Mouse (Mus musculus) liver, embryonic 13.5 days (tissue): ENCODE data around the gene Wwtr1. TPM values are rescaled to one million over a fixed set of nuclear protein-coding genes. Genes with fewer than 3 reads are reported as not detected.
A peak's percentile ranks its signal among the peaks of the same experiment; 100 is the strongest.

Experiments
- ATAC-seq: fragments of 200-750 bp; cut with Nextera tagmentation; 2 replicates; pipeline ENCODE4 v1.8.0; 2017; ENCODE audit warnings: low read depth, mild to moderate bottlenecking, moderate number of reproducible peaks, moderate library complexity
- DNase-seq: peaks from one replicate; pipeline ENCODE4 v3.0.0; 2022
- H3K27ac ChIP-seq: fragments of 300-500 bp; sonication (generic); 2 replicates; pipeline ENCODE4 v1.5.1; 2015; ENCODE audit warnings: moderate library complexity, mild to moderate bottlenecking, inconsistent platforms
- H3K27me3 ChIP-seq: fragments of 300-500 bp; sonication (generic); 2 replicates; pipeline ENCODE4 v1.6.1; 2015; ENCODE audit warnings: mild to moderate bottlenecking, inconsistent platforms
- H3K36me3 ChIP-seq: fragments of 300-500 bp; sonication (generic); 2 replicates; pipeline ENCODE4 v1.6.1; 2015; ENCODE audit warnings: mild to moderate bottlenecking, inconsistent platforms
- H3K4me1 ChIP-seq: fragments of 300-500 bp; sonication (generic); replicated peaks from 2 replicates; pipeline ENCODE4 v1.6.1; 2015; ENCODE audit warnings: inconsistent platforms
- H3K4me2 ChIP-seq: fragments of 300-500 bp; sonication (generic); 2 replicates; pipeline ENCODE4 v1.6.1; 2015; ENCODE audit warnings: inconsistent platforms, mild to moderate bottlenecking, moderate library complexity
- H3K4me3 ChIP-seq: fragments of 300-500 bp; sonication (generic); replicated peaks from 2 replicates; pipeline ENCODE4 v1.5.1; 2015; ENCODE audit warnings: mild to moderate bottlenecking, inconsistent platforms
- H3K9ac ChIP-seq: fragments of 300-500 bp; sonication (generic); 2 replicates; pipeline ENCODE4 v1.6.1; 2015; ENCODE audit warnings: mild to moderate bottlenecking, inconsistent platforms
- H3K9me3 ChIP-seq: fragments of 300-500 bp; sonication (generic); replicated peaks from 2 replicates; pipeline ENCODE4 v1.6.1; 2016; ENCODE audit warnings: inconsistent platforms
- WGBS: fragments of 180-500 bp; shearing (Covaris S2); methylation state at CpG from one replicate; pipeline ENCODE4 v1.1.7; 2015; ENCODE audit not compliant: insufficient replicate concordance; 5-methylcytosine and 5-hydroxymethylcytosine counted together
- polyA plus RNA-seq: library from polyadenylated mRNA; unstranded; fragments of >200 nt; fragmentation: Nextera tagmentation; extraction: Ambion mirVana; gene quantifications from 2 replicates; pipeline ENCODE4 v1.2.1, GENCODE M21; 2015

The Wwtr1 gene
- polyA plus RNA-seq, 1 experiment from 2014 or later: 1.5 TPM

DNA sequence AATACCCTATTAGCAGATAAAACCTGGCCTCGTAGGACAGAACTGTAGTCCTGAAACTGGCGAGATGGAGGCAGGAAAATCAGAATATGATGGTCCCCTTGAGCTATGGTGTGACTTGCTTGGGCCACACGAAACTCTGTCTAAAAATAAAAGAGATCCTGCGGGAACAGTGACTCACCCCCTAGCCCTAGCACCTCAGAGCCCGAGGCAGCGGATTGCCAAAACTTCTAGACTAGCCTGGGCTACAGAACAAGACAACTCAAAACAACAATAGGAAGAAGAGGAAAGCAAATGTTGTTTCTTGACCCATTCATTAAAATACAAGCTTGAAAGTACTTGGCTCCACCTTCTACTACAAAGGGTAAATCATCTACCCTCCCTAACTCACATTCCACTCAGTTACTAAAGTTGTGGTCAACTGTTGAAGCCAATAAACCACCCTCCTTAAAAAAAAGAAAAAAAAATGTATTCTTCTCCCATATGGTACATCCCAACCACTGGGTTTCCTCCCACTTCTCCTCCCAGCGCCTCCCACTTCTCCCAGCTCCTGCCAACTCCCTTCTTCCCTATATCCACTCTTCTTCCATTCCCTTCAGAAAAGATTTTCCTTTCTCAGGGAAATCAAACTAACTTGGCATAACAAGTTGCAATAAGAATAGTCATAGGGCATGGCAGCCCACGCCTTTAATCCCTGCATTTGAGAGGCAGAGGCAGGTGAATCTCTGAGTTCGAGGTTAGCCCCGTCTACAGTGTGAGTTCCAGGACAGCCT lies 4.9 kb upstream of the Wwtr1 start:
- DNase-seq (no peak), ATAC-seq (no peak)
- Histone ChIP-seq H3K36me3 (no peaks in the 10 kb centered on the region), H3K9me3 (no peaks in the 10 kb centered on the region), H3K4me1 (no peaks in the 10 kb centered on the region), H3K9ac (no peak overlapping the region), H3K27me3 (peaks cover 19% of the 10 kb centered on the region), H3K4me2 (no peak overlapping the region), H3K27ac (no peak overlapping the region), H3K4me3 (no peak overlapping the region)
- WGBS: 65% methylated on average over 10 of the region's 10 CpGs

DNA sequence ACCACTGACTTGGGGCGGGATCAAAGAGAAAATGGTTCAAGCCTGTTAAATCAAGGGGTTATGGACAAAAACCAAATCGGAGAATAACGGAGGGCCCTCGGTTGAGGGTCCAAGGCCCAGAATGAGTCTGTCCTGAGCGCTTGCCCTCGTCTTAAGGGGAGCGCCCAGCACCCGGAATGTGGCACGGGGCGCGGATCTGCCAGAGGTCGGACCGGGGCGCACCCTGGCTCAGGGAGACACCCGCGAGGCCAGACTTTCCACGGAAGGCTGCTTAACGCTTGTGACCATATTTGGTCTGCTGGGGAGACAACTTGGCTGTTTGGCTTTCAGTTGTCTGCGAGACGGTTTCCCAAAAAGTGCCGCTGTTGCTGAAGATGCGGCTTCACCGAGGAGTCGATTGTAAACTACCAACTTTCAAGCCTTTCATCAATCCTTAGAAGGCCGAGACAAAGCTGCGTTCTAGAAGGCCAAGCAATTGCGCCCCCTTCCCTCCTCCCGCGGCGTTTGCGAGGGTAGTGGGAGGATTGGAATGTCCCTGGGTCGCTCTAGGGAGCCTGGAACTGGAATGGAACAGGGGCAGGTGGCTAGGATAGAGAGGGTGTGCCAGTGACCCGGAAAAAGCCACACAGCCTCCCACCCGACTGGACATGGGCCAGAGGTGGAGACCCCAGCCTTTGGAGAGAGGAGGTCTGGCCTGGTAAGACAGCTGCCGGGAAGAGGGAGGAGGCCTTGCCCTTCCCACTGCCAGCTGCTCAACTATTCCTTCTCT lies 530 bp upstream of the Wwtr1 start:
- Histone ChIP-seq H3K27me3 (peaks cover 39% of the 10 kb centered on the region), H3K36me3 (no peaks in the 10 kb centered on the region), H3K9me3 (no peaks in the 10 kb centered on the region), H3K9ac (peak overlapping the region; percentile 37; the same call in 1 of the 2 replicates), H3K4me1 (no peaks in the 10 kb centered on the region), H3K27ac (peak overlapping the region; percentile 36; the same call in 1 of the 2 replicates), H3K4me3 (peak overlapping the region; percentile 63), H3K4me2 (peak overlapping the region; percentile 70)
- under 1% methylated on average over 35 of the region's 35 CpGs for WGBS
- ATAC-seq (peak; percentile 44), DNase-seq (no peak)

GRCm38 (mm10) chr3:57574885-57575659 lies 638 bp downstream of the Wwtr1 start:
- DNase-seq: peak; percentile 3
- peak overlapping the region; percentile 63 for H3K4me3 ChIP-seq
- H3K4me2 ChIP-seq: peak overlapping the region; percentile 70
- ATAC-seq: peak; percentile 56
- WGBS: 2% methylated on average over 59 of the region's 59 CpGs
- no peaks in the 10 kb centered on the region for H3K36me3 ChIP-seq
- H3K9ac ChIP-seq: peak overlapping the region; percentile 59
- peak overlapping the region; percentile 18 for H3K27ac ChIP-seq
- no peaks in the 10 kb centered on the region for H3K4me1 ChIP-seq
- H3K9me3 ChIP-seq: no peaks in the 10 kb centered on the region
- H3K27me3 ChIP-seq: peaks cover 39% of the 10 kb centered on the region

DNA sequence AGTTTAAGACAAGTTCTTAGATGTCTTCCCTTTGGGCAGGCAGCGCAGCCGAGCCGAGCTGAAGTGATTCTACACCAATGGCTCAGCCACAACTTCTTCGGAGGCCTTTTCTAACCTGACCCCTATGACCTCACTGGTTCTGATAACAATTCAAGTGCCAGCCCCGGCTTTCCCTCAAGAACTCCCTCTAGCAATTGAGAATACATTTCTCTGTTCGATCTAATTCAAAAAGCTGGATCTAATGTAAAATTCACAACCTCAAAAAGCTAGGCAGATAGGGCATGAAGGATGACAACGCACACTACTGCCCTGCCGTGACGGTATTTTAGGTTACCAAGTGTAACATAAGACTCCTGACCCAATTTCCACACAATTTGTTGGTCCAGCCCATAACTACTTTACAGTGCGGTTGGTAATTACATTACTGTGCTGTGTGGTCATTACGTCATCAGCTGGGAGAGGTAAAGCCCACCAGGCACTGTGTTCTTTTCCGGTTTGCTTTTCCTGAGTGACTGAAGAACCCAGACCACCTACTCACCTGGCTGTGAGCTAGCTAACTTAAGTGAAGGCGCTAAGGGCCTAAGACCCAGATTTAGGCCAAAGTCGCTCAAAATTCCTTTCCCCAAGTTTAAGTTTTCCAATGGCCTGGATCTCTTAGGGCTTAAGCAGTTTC lies 1.7 kb downstream of the Wwtr1 start:
- H3K27ac ChIP-seq: no peak overlapping the region
- peaks cover 39% of the 10 kb centered on the region for H3K27me3 ChIP-seq
- H3K9ac ChIP-seq: no peak overlapping the region; the same call in 1 of the 2 replicates
- WGBS: 50% methylated on average over 14 of the region's 14 CpGs
- no peaks in the 10 kb centered on the region for H3K36me3 ChIP-seq
- DNase-seq (no peak), ATAC-seq (no peak)
- H3K4me1 ChIP-seq: no peaks in the 10 kb centered on the region
- H3K9me3 ChIP-seq: no peaks in the 10 kb centered on the region
- peak overlapping the region; percentile 63 for H3K4me3 ChIP-seq
- H3K4me2 ChIP-seq: peak overlapping the region; percentile 70

GRCm38 (mm10) chr3:57572331-57572975 lies 3.3 kb downstream of the Wwtr1 start:
- H3K27ac ChIP-seq: no peak overlapping the region
- H3K9me3 ChIP-seq: no peaks in the 10 kb centered on the region
- H3K36me3 ChIP-seq: no peaks in the 10 kb centered on the region
- H3K4me2 ChIP-seq: no peak overlapping the region
- ATAC-seq (no peak), DNase-seq (no peak)
- peaks cover 37% of the 10 kb centered on the region for H3K27me3 ChIP-seq
- no peaks in the 10 kb centered on the region for H3K4me1 ChIP-seq
- H3K9ac ChIP-seq: no peak overlapping the region
- WGBS: 70% methylated on average over 6 of the region's 6 CpGs
- H3K4me3 ChIP-seq: no peak overlapping the region

DNA sequence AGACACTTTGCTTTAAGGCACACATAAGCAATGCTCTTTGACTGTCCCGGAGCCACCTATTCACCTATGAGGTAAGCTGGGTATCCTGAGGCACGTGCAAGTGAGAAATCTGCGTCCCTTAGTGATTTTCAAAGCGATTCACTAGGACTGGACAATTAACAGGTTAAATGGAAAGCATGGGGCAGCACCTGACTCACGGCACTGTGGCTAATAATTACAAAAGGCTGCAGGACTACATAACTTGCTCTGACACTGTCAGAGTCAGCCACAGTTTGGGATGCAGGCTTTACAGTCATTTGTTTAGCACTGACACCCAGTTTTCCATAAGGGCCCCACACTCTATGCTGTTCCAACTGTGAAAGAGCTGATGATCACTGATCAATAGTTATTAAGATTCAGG lies 9.1 kb downstream of the Wwtr1 start:
- H3K4me3 ChIP-seq: no peak overlapping the region
- H3K27ac ChIP-seq: no peak overlapping the region
- no peaks in the 10 kb centered on the region for H3K9me3 ChIP-seq
- H3K27me3 ChIP-seq: no peaks in the 10 kb centered on the region
- DNase-seq: no peak
- no peak for ATAC-seq
- 68% methylated on average over 5 of the region's 5 CpGs for WGBS
- no peak overlapping the region for H3K4me2 ChIP-seq
- H3K9ac ChIP-seq: no peak overlapping the region
- H3K4me1 ChIP-seq: no peaks in the 10 kb centered on the region
- H3K36me3 ChIP-seq: no peaks in the 10 kb centered on the region

DNA sequence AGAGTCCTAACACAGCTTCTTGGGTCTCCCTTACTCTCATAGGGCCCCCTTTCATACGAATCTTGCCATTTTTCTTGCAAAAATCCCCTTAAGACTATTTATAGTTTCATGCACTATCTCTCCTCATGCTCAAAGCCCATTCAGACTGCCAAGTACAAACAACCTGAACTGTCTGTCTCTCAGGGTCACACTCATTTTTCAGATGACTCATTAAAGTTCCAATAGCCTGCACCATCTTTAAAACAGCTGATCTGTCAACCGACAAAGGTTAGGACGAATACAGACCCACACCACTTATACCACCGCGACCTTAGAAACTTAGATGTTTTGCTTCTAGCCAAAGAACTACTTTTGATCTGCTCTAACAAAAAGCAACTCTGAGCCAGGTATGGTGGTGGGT lies 12.1 kb downstream of the Wwtr1 start:
- Histone ChIP-seq H3K27me3 (no peaks in the 10 kb centered on the region), H3K9me3 (no peaks in the 10 kb centered on the region), H3K4me1 (no peaks in the 10 kb centered on the region), H3K27ac (no peak overlapping the region), H3K9ac (no peak overlapping the region), H3K4me2 (no peak overlapping the region), H3K36me3 (no peaks in the 10 kb centered on the region), H3K4me3 (no peak overlapping the region)
- no peak for DNase-seq
- ATAC-seq: no peak
- 73% methylated on average over 5 of the region's 5 CpGs for WGBS

GRCm38 (mm10) chr3:57562996-57563506 lies 12.7 kb downstream of the Wwtr1 start:
- DNase-seq (no peak), ATAC-seq (no peak)
- H3K36me3 ChIP-seq: no peaks in the 10 kb centered on the region
- H3K9ac ChIP-seq: no peak overlapping the region
- H3K4me3 ChIP-seq: no peak overlapping the region
- no peaks in the 10 kb centered on the region for H3K27me3 ChIP-seq
- WGBS: 78% methylated on average over 6 of the region's 6 CpGs
- no peak overlapping the region for H3K27ac ChIP-seq
- H3K9me3 ChIP-seq: no peaks in the 10 kb centered on the region
- no peak overlapping the region for H3K4me2 ChIP-seq
- no peaks in the 10 kb centered on the region for H3K4me1 ChIP-seq

GRCm38 (mm10) chr3:57558761-57559160 lies 16.9 kb downstream of the Wwtr1 start:
- DNase-seq (no peak), ATAC-seq (no peak)
- WGBS: 71% methylated on average over 6 of the region's 6 CpGs
- Histone ChIP-seq H3K4me1 (no peaks in the 10 kb centered on the region), H3K9me3 (no peaks in the 10 kb centered on the region), H3K9ac (no peak overlapping the region), H3K4me2 (no peak overlapping the region), H3K4me3 (no peak overlapping the region), H3K36me3 (no peaks in the 10 kb centered on the region), H3K27me3 (no peaks in the 10 kb centered on the region), H3K27ac (no peak overlapping the region)

DNA sequence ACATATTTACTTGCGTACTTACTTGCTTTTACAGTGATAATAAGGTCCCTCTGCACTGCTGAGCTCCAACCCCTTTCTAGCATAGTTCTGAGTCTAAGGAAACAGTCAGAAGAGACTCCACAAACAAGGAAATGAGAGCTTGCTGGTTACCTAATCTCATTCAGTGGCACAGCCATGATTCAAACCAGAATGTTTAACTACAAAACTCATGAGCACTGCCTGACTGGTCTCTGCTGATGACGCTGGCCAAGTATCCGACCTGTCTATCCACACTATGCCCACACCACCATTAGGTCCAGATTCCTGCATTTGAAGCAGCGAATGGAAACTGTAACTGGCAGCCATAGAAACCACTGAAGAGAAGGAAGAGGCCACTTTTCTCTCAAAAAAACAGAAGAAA lies 18.3 kb downstream of the Wwtr1 start:
- Histone ChIP-seq H3K9me3 (no peaks in the 10 kb centered on the region), H3K9ac (no peak overlapping the region), H3K4me1 (no peaks in the 10 kb centered on the region), H3K27me3 (no peaks in the 10 kb centered on the region), H3K4me3 (no peak overlapping the region), H3K4me2 (no peak overlapping the region), H3K27ac (no peak overlapping the region), H3K36me3 (no peaks in the 10 kb centered on the region)
- WGBS: 62% methylated on average over 4 of the region's 4 CpGs
- ATAC-seq (no peak), DNase-seq (no peak)
